Mouse (Mus musculus) limb, embryonic 14.5 days (tissue): ENCODE data around the gene Zfp523. TPM values are rescaled to one million over a fixed set of nuclear protein-coding genes. Genes with fewer than 3 reads are reported as not detected.

Experiments used
- ATAC-seq: fragments of 200-750 bp; cut with Nextera tagmentation; 2 replicates; pipeline ENCODE4 v1.8.0; 2017; ENCODE audit warnings: low read depth, moderate number of reproducible peaks, moderate TSS enrichment; ENCODE audit not compliant: low FRiP score
- DNase-seq: peaks from one replicate; pipeline ENCODE4 v3.0.0-alpha.2; 2015; ENCODE audit warnings: low spot score
- H3K27ac ChIP-seq: fragments of 300-500 bp; sonication (generic); replicated peaks from 2 replicates; pipeline ENCODE4 v1.5.1; 2014; ENCODE audit warnings: low read depth, mild to moderate bottlenecking, low read length, moderate library complexity, mixed read lengths
- H3K27me3 ChIP-seq: fragments of 300-500 bp; sonication (generic); 2 replicates; pipeline ENCODE4 v1.6.1; 2014; ENCODE audit warnings: low read length, mixed read lengths; ENCODE audit not compliant: control insufficient read depth, insufficient read depth
- H3K36me3 ChIP-seq: fragments of 300-500 bp; sonication (generic); 2 replicates; pipeline ENCODE4 v1.6.1; 2014; ENCODE audit warnings: mild to moderate bottlenecking, low read length, moderate library complexity, mixed read lengths; ENCODE audit not compliant: control insufficient read depth, insufficient read depth
- H3K4me1 ChIP-seq: fragments of 300-500 bp; sonication (generic); 2 replicates; pipeline ENCODE4 v1.6.1; 2014; ENCODE audit warnings: antibody characterized with exemption, low read length, mixed read lengths; ENCODE audit not compliant: control insufficient read depth, insufficient read depth
- H3K4me2 ChIP-seq: fragments of 300-500 bp; sonication (generic); replicated peaks from 2 replicates; pipeline ENCODE4 v1.6.1; 2014; ENCODE audit warnings: low read depth, mild to moderate bottlenecking, low read length, moderate library complexity; ENCODE audit not compliant: severe bottlenecking
- H3K4me3 ChIP-seq: fragments of 300-500 bp; sonication (generic); replicated peaks from 2 replicates; pipeline ENCODE4 v1.5.1; 2014; ENCODE audit warnings: low read length
- H3K9ac ChIP-seq: fragments of 300-500 bp; sonication (generic); 2 replicates; pipeline ENCODE4 v1.6.1; 2014; ENCODE audit warnings: mild to moderate bottlenecking, low read depth, low read length, moderate library complexity; ENCODE audit not compliant: severe bottlenecking
- H3K9me3 ChIP-seq: fragments of 300-500 bp; sonication (generic); 2 replicates; pipeline ENCODE4 v1.6.1; 2016; ENCODE audit warnings: low read length; ENCODE audit not compliant: control insufficient read depth
- POLR2A ChIP-seq: fragments of 200-500 bp; IDR thresholded peaks from 2 replicates; pipeline ENCODE4 v1.8.0; 2012; ENCODE audit warnings: inconsistent platforms, mild to moderate bottlenecking, moderate library complexity, borderline replicate concordance; ENCODE audit not compliant: insufficient read depth, insufficient read length; ENCODE audit errors: extremely low read depth
- WGBS: fragments of 180-500 bp; shearing (Covaris S2); extraction: QIAGEN DNeasy Blood & Tissue Kit; methylation state at CpG from one replicate; pipeline ENCODE4 v1.1.7; 2014; 5-methylcytosine and 5-hydroxymethylcytosine counted together
- polyA plus RNA-seq, 2 experiments: library from polyadenylated mRNA; depleted of rRNA in 1 of 2; stranded (reverse) in 1 of 2; unstranded in 1 of 2; fragments of >200 nt; fragmentation: Nextera tagmentation in 1 of 2; extraction: Ambion mirVana in 1 of 2; gene quantifications; 2 replicates each; pipeline versions ENCODE4 v1.2.1 to v1.2.3; 2012 to 2014

The Zfp523 gene
- polyA plus RNA-seq, 2 experiments: 37.5 to 79.1 TPM

DNA sequence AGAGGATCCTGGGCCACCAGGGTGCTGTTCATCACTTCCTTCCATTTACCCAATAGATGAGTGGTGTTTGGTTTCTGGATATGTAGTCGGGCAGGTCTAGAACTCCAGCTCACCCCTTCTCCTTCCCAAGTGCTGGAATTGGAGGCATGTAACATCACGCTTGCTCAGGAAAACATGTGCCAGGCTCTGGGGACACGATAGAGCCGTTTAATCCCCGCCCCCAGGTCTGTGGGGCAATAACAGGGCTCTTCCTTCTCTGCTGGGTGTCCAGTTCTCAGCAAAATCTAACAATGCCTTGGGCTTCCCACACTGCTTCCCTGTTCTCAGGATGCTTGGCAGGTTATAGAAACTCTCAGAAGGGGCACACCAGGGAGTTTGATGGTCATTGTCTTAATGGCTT lies 60.4 kb downstream of the Zfp523 start:
- no peak overlapping the region for H3K27ac ChIP-seq
- no peak overlapping the region for H3K4me2 ChIP-seq
- no peak overlapping the region for H3K9ac ChIP-seq
- no peak for TF ChIP-seq POLR2A
- peaks cover 13% of the 10 kb centered on the region for H3K4me1 ChIP-seq
- H3K36me3 ChIP-seq: peaks cover 51% of the 10 kb centered on the region
- H3K27me3 ChIP-seq: no peaks in the 10 kb centered on the region
- no peak for ATAC-seq
- H3K4me3 ChIP-seq: no peak overlapping the region
- no peak for DNase-seq
- H3K9me3 ChIP-seq: no peaks in the 10 kb centered on the region
- 68% methylated on average over 5 of the region's 5 CpGs for WGBS

DNA sequence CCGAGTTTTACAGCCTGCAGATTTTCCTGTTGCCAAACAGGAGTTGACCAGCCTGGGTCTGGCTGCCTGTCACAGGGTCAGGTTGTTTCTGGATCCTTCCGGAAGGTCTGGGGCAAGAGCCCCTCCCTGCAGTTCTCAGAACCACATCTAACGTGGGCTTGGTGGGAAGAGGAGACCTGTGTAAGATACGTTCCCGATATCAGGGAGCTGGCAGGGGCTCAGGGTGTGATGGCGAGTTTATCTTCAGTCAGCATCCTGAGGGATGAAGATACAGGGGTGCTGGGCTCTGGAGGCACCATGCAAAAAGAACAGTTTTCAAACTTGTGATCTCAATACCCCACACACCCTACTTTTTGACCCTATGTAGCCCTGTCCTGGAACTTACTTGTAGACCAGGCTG lies 60.9 kb downstream of the Zfp523 start:
- no peak overlapping the region for H3K4me2 ChIP-seq
- H3K27ac ChIP-seq: no peak overlapping the region
- TF ChIP-seq POLR2A: no peak
- no peaks in the 10 kb centered on the region for H3K27me3 ChIP-seq
- H3K9ac ChIP-seq: no peak overlapping the region
- no peak overlapping the region for H3K4me3 ChIP-seq
- H3K4me1 ChIP-seq: peaks cover 13% of the 10 kb centered on the region
- DNase-seq (no peak), ATAC-seq (no peak)
- WGBS: 83% methylated on average over 6 of the region's 6 CpGs
- no peaks in the 10 kb centered on the region for H3K9me3 ChIP-seq
- H3K36me3 ChIP-seq: peaks cover 54% of the 10 kb centered on the region

DNA sequence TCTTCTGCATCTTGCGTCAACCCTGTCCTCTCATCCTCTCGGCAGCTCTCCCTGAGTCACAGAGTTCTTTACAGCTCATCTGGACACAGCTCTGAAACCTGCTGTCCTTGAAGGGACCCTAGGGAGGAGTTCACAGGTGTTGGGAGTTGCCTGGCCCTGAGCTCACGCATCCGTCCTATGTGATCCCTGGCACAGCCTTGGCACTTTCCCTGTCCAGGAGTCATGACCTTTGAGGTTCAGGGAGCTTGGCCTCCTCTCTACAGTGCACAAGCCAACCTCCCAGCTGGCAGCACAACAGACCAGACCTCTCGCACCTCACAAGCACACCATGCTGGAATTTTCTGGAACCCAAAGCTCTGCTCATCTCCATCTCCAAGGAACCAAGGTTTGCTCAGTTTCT lies 63.9 kb downstream of the Zfp523 start:
- no peak for TF ChIP-seq POLR2A
- H3K4me3 ChIP-seq: no peak overlapping the region
- peaks cover 58% of the 10 kb centered on the region for H3K36me3 ChIP-seq
- no peaks in the 10 kb centered on the region for H3K9me3 ChIP-seq
- peaks cover 18% of the 10 kb centered on the region for H3K4me1 ChIP-seq
- H3K27me3 ChIP-seq: no peaks in the 10 kb centered on the region
- no peak overlapping the region for H3K4me2 ChIP-seq
- H3K9ac ChIP-seq: no peak overlapping the region
- H3K27ac ChIP-seq: no peak overlapping the region
- WGBS: 90% methylated on average over 5 of the region's 5 CpGs
- ATAC-seq (no peak), DNase-seq (no peak)

DNA sequence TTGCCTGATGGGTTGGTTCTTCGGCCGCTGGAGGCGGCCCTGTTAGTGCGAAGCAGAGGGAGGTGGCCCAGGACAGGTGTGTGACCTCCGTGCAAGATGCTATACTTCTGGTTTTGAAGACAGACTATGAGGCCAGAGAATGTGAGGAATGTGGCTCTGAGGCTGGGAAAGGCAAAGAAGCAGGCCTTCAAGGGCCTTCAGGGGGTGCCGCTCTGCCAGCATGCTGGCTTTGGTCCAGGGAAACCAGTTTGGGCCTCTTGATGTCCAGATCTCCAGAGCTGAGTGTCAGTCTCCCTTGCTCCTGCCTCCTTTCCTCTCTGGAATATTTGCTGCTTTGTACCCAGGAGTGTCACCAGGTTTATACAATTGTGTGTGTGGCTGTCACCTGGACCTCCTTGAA lies 65.4 kb downstream of the Zfp523 start:
- Histone ChIP-seq H3K9ac (no peak overlapping the region), H3K27ac (no peak overlapping the region), H3K4me1 (peaks cover 24% of the 10 kb centered on the region), H3K4me2 (no peak overlapping the region), H3K36me3 (peaks cover 57% of the 10 kb centered on the region), H3K27me3 (no peaks in the 10 kb centered on the region), H3K4me3 (no peak overlapping the region), H3K9me3 (no peaks in the 10 kb centered on the region)
- ATAC-seq (no peak), DNase-seq (no peak)
- TF ChIP-seq POLR2A: no peak
- 76% methylated on average over 6 of the region's 6 CpGs for WGBS

- Histone ChIP-seq H3K27me3 (no peaks in the 10 kb centered on the region), H3K4me1 (peaks cover 40% of the 10 kb centered on the region), H3K9me3 (no peaks in the 10 kb centered on the region), H3K4me3 (no peak overlapping the region), H3K27ac (peak overlapping the region; percentile 70), H3K4me2 (no peak overlapping the region), H3K9ac (no peak overlapping the region), H3K36me3 (peaks cover 43% of the 10 kb centered on the region)
- TF ChIP-seq POLR2A: no peak
- ATAC-seq: no peak
- DNase-seq: no peak
- WGBS: 84% methylated on average over 6 of the region's 6 CpGs
Measured at GRCm38 (mm10) chr17:28244214-28244613, 67.3 kb downstream of the Zfp523 start.

GRCm38 (mm10) chr17:28244714-28245113 lies 67.8 kb downstream of the Zfp523 start:
- H3K9me3 ChIP-seq: no peaks in the 10 kb centered on the region
- no peak overlapping the region for H3K9ac ChIP-seq
- H3K4me1 ChIP-seq: peaks cover 41% of the 10 kb centered on the region
- WGBS: 25% methylated on average over 6 of the region's 6 CpGs
- peak overlapping the region; percentile 70 for H3K27ac ChIP-seq
- DNase-seq: peak; percentile 50
- peaks cover 38% of the 10 kb centered on the region for H3K36me3 ChIP-seq
- H3K4me2 ChIP-seq: peak overlapping the region; percentile 23; the same call in 1 of the 2 replicates
- H3K4me3 ChIP-seq: no peak overlapping the region
- no peaks in the 10 kb centered on the region for H3K27me3 ChIP-seq
- TF ChIP-seq POLR2A: no peak
- peak; percentile 71 for ATAC-seq
